Mouse (Mus musculus) C2C12 (cell line): ENCODE data around the gene Lcn6.

Experiments
- CEBPB ChIP-seq: IDR thresholded peaks from one replicate; pipeline ENCODE4 v1.6.1; 2011; ENCODE audit warnings: low read depth, mild to moderate bottlenecking, control low read depth, moderate library complexity
- CTCF ChIP-seq: IDR thresholded peaks from one replicate; pipeline ENCODE4 v1.5.1; 2011; ENCODE audit not compliant: control insufficient read depth, insufficient read depth, insufficient read length
- FOSL1 ChIP-seq: IDR thresholded peaks from one replicate; pipeline ENCODE4 v1.8.0; 2011; ENCODE audit warnings: mild to moderate bottlenecking, low read length; ENCODE audit not compliant: poor library complexity, insufficient read depth, severe bottlenecking
- MAX ChIP-seq: IDR thresholded peaks from one replicate; pipeline ENCODE4 v1.6.1; 2011; ENCODE audit warnings: mild to moderate bottlenecking, control low read depth
- USF1 ChIP-seq: IDR thresholded peaks from one replicate; pipeline ENCODE4 v1.6.1; 2011; ENCODE audit warnings: low read depth, mild to moderate bottlenecking, control low read depth, moderate library complexity

GRCm38 (mm10) chr2:25627811-25628210 is 48.8 kb upstream of the Lcn6 start, which contains the start of gene Fcna:
- no peak for TF ChIP-seq CTCF
- no peak for TF ChIP-seq MAX
- no peak for TF ChIP-seq USF1
- no peak for TF ChIP-seq FOSL1
- no peak for TF ChIP-seq CEBPB
